Mouse (Mus musculus): Measurements from ENCODE around the gene Ankrd33. TPM values are rescaled to one million over a fixed set of nuclear protein-coding genes. Genes with fewer than 3 reads are reported as not detected.

The Ankrd33 gene
- total and polyA plus RNA-seq, 3 experiments: not detected

DNA sequence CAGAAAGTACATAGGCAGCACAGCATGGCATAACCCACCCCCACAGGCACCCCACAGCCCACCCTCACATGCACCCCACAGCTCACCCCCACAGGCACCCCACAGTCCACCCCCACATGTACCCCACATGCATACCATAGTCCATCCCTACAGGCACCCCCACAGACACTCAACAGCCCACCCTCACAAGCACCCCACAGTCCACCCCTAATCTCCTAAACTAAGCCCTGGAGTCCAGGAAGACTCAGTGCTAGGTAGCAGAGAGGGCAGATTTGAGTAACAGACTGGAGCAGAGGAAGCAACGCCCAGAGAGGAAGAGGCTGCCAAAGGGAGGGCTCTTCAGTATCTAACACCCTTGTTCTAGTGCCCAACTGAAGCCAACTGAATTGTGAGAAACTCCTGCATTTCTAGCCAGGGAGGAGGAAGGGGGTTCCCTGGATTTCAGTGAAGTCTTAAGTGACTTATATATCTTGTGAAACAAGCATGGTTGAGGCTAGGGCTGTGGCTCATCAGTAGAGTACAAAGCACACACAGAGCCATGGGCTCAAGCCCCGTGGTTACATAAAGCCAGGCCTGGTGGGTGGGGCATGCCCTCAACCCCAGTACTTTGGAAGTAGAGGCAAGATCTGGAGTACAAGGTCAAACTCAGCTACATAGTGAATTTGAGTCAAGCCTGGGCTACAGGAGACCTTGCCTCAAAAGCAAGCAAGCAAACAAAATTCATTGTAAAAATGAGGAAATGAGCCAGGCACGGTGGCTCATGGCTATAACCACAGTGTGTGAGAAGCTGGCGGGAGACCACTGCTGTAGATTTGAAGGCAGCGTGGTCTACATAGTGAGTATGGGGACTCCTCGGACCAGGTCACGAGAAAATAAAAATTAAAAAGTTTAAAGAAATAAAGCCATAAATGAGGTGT is 39.4 kb downstream of the Ankrd33 start:
- Histone ChIP-seq H3K4me1 (ENCODE audit: control insufficient read depth in 1 of 2, insufficient read depth in 2 of 2, low read length in 2 of 2) (peaks cover 46 to 54% of the 10 kb centered on the region in 2 experiments), H3K27ac (ENCODE audit: control insufficient read depth, low read depth, low read length) (peak overlapping the region; percentile 74), H3K9ac (ENCODE audit: control insufficient read depth, low read depth, low read length, poor library complexity, severe bottlenecking) (peak overlapping the region; percentile 54), H3K4me3 (ENCODE audit: control insufficient read depth in 1 of 2, insufficient read depth in 1 of 2, low read depth in 2 of 2, low read length in 2 of 2) (peak overlapping the region in 1 of 2 experiments; percentile 11; a peak in 1 of 4 replicates), H3K79me2 (ENCODE audit: control insufficient read depth, insufficient read depth, low read length, poor library complexity) (no peaks in the 10 kb centered on the region; the same call in 1 of the 2 replicates), H3K9me3 (replicated peaks; ENCODE audit: insufficient read depth, low read length) (no peaks in the 10 kb centered on the region), H3K27me3 (ENCODE audit: control insufficient read depth in 1 of 2, insufficient read depth in 2 of 2, low read length in 2 of 2) (no peaks in the 10 kb centered on the region), H3K36me3 (ENCODE audit: control insufficient read depth in 1 of 2, insufficient read depth in 2 of 2, low read length in 2 of 2) (peaks cover 0 to 44% of the 10 kb centered on the region in 2 experiments; a peak in 2 of 4 replicates)
- peak; percentile 81 for DNase-seq (ENCODE audit: low read depth, low spot score)
- TF ChIP-seq MXI1 (IDR thresholded peaks at IDR 0.05; ENCODE audit: low read depth, low read length) (no peak; the same call in 1 of the 2 replicates), MYB (IDR thresholded peaks at IDR 0.05; ENCODE audit: low read depth, low read length) (peak; percentile 70), CTCF (IDR thresholded peaks at IDR 0.05 in 2 of 3, conservative IDR thresholded peaks at IDR 0.05 in 1 of 3; ENCODE audit: control insufficient read depth in 1 of 3, insufficient read depth in 1 of 3, low read depth in 2 of 3, low read length in 3 of 3, poor library complexity in 1 of 3, severe bottlenecking in 1 of 3) (no peak), RAD21 (IDR thresholded peaks at IDR 0.05; ENCODE audit: low read depth, low read length) (no peak), NRF1 (IDR thresholded peaks at IDR 0.05; ENCODE audit: insufficient read depth, low read depth, low read length, poor library complexity, severe bottlenecking) (0 out of 2 replicates have a peak, but pooled peaks have one; percentile 13), EP300 (IDR thresholded peaks at IDR 0.05; ENCODE audit: low read depth in 1 of 2, low read length in 2 of 2) (peak; percentile 29 to 46; a peak in 3 of 4 replicates), MAFK (IDR thresholded peaks at IDR 0.05; ENCODE audit: borderline replicate concordance, low read depth, low read length) (no peak), SMC3 (IDR thresholded peaks at IDR 0.05; ENCODE audit: low read depth, low read length) (no peak), POLR2A (IDR thresholded peaks at IDR 0.05; ENCODE audit: control insufficient read depth in 1 of 2, insufficient read depth in 1 of 2, low read depth in 1 of 2, low read length in 2 of 2, poor library complexity in 1 of 2) (peak in 1 of 2 experiments; percentile 69; a peak in 2 of 4 replicates), BHLHE40 (IDR thresholded peaks at IDR 0.05; ENCODE audit: borderline replicate concordance, low read depth, low read length) (no peak), ELF1 (IDR thresholded peaks at IDR 0.05; ENCODE audit: low read depth, low read length) (0 out of 2 replicates have a peak, but pooled peaks have one; percentile 42), NELFE (IDR thresholded peaks at IDR 0.05; ENCODE audit: low read depth, low read length) (peak; percentile 63), SIN3A (IDR thresholded peaks at IDR 0.05; ENCODE audit: low read length) (peak; percentile 57; the same call in 1 of the 2 replicates), KAT2A (conservative IDR thresholded peaks at IDR 0.05; ENCODE audit: low read depth, low read length) (no peak), JUND (IDR thresholded peaks at IDR 0.05; ENCODE audit: low read depth, low read length) (no peak), E2F4 (IDR thresholded peaks at IDR 0.05; ENCODE audit: borderline replicate concordance, low read depth, low read length) (no peak; the same call in 1 of the 2 replicates), ZMIZ1 (IDR thresholded peaks at IDR 0.05; ENCODE audit: low read depth, low read length) (peak; percentile 84), GATA1 (IDR thresholded peaks at IDR 0.05; ENCODE audit: low read depth, low read length) (no peak), MAX (IDR thresholded peaks at IDR 0.05; ENCODE audit: low read length) (peak; percentile 85), TCF12 (IDR thresholded peaks at IDR 0.05; ENCODE audit: low read depth, low read length) (peak; percentile 44), POLR2AphosphoS2 (IDR thresholded peaks at IDR 0.05; ENCODE audit: low read length) (peak; percentile 40; the same call in 1 of the 2 replicates), HCFC1 (IDR thresholded peaks at IDR 0.05; ENCODE audit: low read depth, low read length) (0 out of 2 replicates have a peak, but pooled peaks have one; percentile 20), USF2 (IDR thresholded peaks at IDR 0.05; ENCODE audit: borderline replicate concordance in 1 of 2, insufficient read depth in 1 of 2, low read depth in 1 of 2, low read length in 2 of 2) (no peak), RCOR1 (IDR thresholded peaks at IDR 0.05; ENCODE audit: low read depth, low read length) (peak; percentile 64), MYC (IDR thresholded peaks at IDR 0.05; ENCODE audit: low read depth, low read length) (peak; percentile 71; the same call in 1 of the 2 replicates), CHD1 (IDR thresholded peaks at IDR 0.05; ENCODE audit: low read depth, low read length) (0 out of 2 replicates have a peak, but pooled peaks have one; percentile 72), MEF2A (IDR thresholded peaks at IDR 0.05; ENCODE audit: extremely low read depth, insufficient replicate concordance, low read depth, low read length, poor library complexity, severe bottlenecking) (no peak)
